Mouse (Mus musculus): ENCODE measurements around the gene Dennd4a.
A peak's percentile ranks its signal among the peaks of the same experiment; 100 is the strongest.

DNA sequence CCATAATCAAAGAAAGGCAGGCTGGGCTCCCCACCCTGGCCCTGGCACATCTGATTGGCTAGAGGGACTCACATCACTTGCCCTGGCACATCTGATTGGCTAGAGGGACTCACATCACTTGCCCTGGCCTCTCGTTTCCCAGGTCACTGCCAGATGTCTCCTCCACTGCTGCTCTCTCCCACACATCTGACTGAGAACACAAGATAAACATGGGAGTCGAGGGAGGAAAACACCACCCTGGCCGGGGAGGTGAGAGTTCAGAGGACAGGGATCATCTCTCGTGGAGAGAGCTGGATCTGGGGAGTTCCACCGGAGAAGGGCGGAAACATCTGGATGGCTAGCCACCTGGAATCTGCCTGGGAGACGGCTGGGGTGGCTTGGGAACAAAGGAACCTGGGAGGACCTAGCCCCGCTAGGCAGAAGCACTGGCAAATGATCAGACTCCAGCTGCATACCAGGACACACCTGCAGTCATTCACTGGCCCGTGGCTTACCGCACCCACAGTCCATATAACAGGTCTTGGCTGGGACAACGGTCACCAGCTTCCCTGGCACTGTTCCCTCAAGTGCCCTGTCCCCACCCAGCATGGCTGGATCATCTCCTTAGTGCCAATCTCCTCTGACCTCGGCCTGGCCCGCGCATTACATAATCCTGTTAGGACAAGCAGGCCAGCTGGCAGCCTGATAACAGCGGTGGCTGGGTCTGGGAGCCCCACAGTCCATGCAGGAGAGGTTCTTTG lies 123.0 kb downstream of the Dennd4a start:
- TF ChIP-seq EP300 (IDR thresholded peaks at IDR 0.05; ENCODE audit: low read depth) (0 out of 2 replicates have a peak, but pooled peaks have one; percentile 18), CTCF (IDR thresholded peaks at IDR 0.05; ENCODE audit: low read depth) (no peak)

All from liver, postnatal 0 days (tissue).